Mouse (Mus musculus) heart, embryonic 15.5 days (tissue): ENCODE data around the gene Cbfa2t2. TPM values are rescaled to one million over a fixed set of nuclear protein-coding genes. Genes with fewer than 3 reads are reported as not detected.

ENCODE experiments used
- ATAC-seq: fragments of 200-750 bp; cut with Nextera tagmentation; replicated peaks from 2 replicates; pipeline ENCODE4 v1.8.0; 2017; ENCODE audit warnings: low read depth, moderate TSS enrichment; ENCODE audit not compliant: insufficient number of reproducible peaks, insufficient read depth, low FRiP score
- H3K27ac ChIP-seq: fragments of 300-500 bp; sonication (generic); 2 replicates; pipeline ENCODE4 v1.5.1; 2015; ENCODE audit warnings: mild to moderate bottlenecking, inconsistent platforms
- H3K27me3 ChIP-seq: fragments of 300-500 bp; sonication (generic); 2 replicates; pipeline ENCODE4 v1.6.1; 2015; ENCODE audit warnings: inconsistent platforms
- H3K36me3 ChIP-seq: fragments of 300-500 bp; sonication (generic); 2 replicates; pipeline ENCODE4 v1.6.1; 2015; ENCODE audit warnings: mild to moderate bottlenecking, inconsistent platforms
- H3K4me1 ChIP-seq: fragments of 300-500 bp; sonication (generic); replicated peaks from 2 replicates; pipeline ENCODE4 v1.6.1; 2015; ENCODE audit warnings: inconsistent platforms
- H3K4me2 ChIP-seq: fragments of 300-500 bp; sonication (generic); 2 replicates; pipeline ENCODE4 v1.6.1; 2015; ENCODE audit warnings: inconsistent platforms, mild to moderate bottlenecking, moderate library complexity
- H3K4me3 ChIP-seq: fragments of 300-500 bp; sonication (generic); 2 replicates; pipeline ENCODE4 v1.5.1; 2015; ENCODE audit warnings: mild to moderate bottlenecking, inconsistent platforms
- H3K9ac ChIP-seq: fragments of 300-500 bp; sonication (generic); 2 replicates; pipeline ENCODE4 v1.6.1; 2015; ENCODE audit warnings: mild to moderate bottlenecking, inconsistent platforms
- H3K9me3 ChIP-seq: fragments of 300-500 bp; sonication (generic); replicated peaks from 2 replicates; pipeline ENCODE4 v1.6.1; 2016; ENCODE audit warnings: inconsistent platforms
- WGBS: fragments of 180-500 bp; shearing (Covaris S2); methylation state at CpG from one replicate; pipeline ENCODE4 v1.1.7; 2015; ENCODE audit warnings: mixed read lengths; 5-methylcytosine and 5-hydroxymethylcytosine counted together
- polyA plus RNA-seq: library from polyadenylated mRNA; unstranded; fragments of >200 nt; fragmentation: Nextera tagmentation; extraction: Ambion mirVana; gene quantifications from 2 replicates; pipeline ENCODE4 v1.2.1, GENCODE M21; 2015

Gene Cbfa2t2
- polyA plus RNA-seq, 1 experiment from 2014 or later: 25.9 TPM

DNA sequence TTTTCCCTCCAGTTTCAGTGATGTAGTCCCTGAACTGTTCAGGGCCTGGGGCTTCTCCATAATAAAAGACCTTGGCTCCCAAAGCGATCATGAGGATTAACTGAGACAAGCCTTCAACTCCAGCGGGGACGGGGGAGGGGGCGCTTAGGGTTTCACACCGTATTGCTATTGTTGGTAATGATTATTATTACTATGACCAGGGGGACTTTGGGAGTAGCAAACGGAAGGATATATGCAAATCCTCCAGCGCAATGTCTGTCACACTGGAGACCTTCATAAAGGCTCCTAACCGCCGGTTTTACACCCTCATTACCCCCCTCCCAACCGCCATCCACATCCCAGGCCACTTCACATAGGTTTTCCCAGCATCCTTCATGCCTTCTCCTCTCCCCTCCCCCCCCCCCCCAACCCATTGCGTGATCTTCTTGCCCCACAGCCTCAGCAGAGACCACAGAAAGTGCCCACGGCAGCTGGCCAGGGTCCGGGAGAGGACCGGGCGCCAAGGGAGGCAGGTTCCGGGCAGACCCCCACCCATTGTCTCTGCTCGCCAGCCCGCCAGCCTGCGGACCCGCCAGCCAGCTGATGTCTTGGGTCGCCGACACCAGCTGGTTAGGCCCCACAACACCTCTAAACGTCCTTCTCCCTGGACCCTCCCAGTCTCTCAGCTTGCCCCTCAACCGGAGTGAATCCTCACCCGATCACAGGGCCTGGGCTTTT, 9.9 kb upstream of the Cbfa2t2 start:
- H3K9ac ChIP-seq: peak overlapping the region; percentile 69
- 0 out of 2 replicates have a peak, but pooled peaks have one; percentile 41 for ATAC-seq
- peak overlapping the region; percentile 69 for H3K27ac ChIP-seq
- peak overlapping the region; percentile 53 for H3K4me3 ChIP-seq
- no peaks in the 10 kb centered on the region for H3K9me3 ChIP-seq
- H3K36me3 ChIP-seq: no peaks in the 10 kb centered on the region
- H3K4me2 ChIP-seq: peak overlapping the region; percentile 85
- WGBS: 6% methylated on average over 24 of the region's 25 CpGs
- peaks cover 11% of the 10 kb centered on the region for H3K4me1 ChIP-seq
- H3K27me3 ChIP-seq: no peaks in the 10 kb centered on the region

DNA sequence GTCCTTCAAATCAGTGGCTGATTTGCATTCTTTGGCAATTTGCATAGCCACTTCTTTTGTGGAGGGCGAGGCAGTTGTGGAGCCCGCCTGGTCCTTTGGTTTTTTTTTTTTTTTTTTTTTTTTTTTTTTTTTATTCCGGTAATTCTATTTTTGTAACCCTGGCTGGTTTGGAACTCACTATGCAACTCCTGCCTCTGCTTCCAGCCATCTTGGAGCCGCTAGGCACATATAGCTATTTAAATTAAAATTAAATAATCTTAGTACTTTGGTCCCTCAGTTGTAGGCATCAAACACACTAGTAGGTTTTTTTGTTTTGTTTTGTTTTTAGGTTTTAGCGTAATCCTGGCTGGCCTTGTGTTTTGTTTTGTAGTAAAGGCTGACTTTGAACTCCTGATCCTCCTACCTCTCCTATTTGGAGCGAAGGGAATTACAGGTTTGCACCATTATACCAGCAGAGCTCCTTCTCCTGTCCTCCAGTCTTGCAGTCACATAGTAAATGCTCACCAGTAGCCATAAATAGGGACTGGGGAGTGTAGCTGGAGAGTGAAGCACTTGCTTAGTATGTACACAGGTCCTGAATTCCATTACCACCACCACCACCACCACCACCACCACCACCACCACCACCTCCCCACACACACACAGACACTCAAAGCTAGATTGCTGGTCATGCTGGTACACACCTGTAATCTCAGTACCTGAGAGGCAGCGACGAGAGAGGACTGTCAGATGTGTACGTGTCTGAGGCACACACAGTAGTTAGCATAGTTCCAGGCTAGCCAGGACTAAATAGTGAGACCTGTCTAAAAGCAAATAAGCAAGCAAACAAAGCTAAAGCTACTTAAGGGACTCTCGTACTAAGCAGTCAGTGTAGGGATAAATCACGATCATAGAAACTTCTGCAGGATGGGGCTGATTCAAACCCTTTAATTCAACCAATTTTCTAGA, 9.1 kb upstream of the Cbfa2t2 start:
- peak overlapping the region; percentile 69 for H3K9ac ChIP-seq
- WGBS: 51% methylated on average over 11 of the region's 11 CpGs
- no peaks in the 10 kb centered on the region for H3K27me3 ChIP-seq
- H3K4me1 ChIP-seq: peaks cover 11% of the 10 kb centered on the region
- no peaks in the 10 kb centered on the region for H3K9me3 ChIP-seq
- H3K27ac ChIP-seq: peak overlapping the region; percentile 69
- peak overlapping the region; percentile 53 for H3K4me3 ChIP-seq
- ATAC-seq: no peak; the same call in 1 of the 2 replicates
- peak overlapping the region; percentile 85 for H3K4me2 ChIP-seq
- H3K36me3 ChIP-seq: no peaks in the 10 kb centered on the region

DNA sequence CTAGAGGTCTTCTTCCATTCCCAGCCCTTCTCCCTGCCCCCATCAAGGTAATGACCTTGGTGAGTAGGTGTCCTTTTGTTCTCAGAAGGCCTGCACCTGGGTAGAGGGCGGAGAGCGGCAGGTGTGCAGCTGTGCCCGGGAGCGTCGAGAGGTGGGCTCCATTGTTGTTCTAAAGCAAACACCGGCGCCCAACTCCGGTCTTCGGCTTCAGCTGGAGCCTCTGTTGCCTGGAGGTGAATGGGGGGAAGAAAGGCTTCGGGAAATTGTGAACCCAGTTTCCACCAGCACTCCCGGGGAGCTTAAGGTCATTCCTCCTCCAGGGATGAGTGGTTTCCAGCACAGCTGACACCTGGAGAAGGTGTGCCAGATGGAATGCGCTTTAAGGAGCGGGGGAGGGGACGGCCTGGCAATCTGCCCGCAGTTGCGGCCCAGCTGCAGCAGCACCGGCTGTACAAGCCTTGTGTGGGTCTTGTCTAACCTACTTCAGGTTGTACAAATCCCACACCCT, 8.4 kb upstream of the Cbfa2t2 start:
- Histone ChIP-seq H3K27ac (no peak overlapping the region), H3K4me1 (peaks cover 11% of the 10 kb centered on the region), H3K27me3 (no peaks in the 10 kb centered on the region), H3K4me3 (no peak overlapping the region), H3K36me3 (no peaks in the 10 kb centered on the region), H3K4me2 (peak overlapping the region; percentile 22), H3K9me3 (no peaks in the 10 kb centered on the region), H3K9ac (no peak overlapping the region)
- peak; percentile 11; the same call in 1 of the 2 replicates for ATAC-seq
- 27% methylated on average over 17 of the region's 17 CpGs for WGBS

DNA sequence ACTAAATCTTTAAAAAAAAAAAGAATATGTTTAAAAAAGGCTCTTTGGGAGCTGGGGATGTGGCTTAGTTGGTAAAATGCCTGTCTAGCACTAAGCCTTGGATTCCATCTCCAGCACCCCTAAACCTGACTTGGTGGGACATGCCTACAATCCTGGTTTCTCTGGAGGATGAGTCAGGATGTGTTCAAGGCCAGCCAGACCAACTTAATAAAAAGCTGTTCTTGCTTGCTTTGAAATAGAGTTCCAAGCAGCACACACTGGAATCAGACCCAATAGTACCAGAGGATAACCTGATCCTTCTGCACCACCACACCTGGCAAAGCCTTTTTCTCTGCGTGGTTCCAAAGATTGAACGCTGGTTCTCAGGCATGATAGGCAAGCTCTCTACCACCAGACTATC, 5.7 kb upstream of the Cbfa2t2 start:
- 92% methylated on average over 2 of the region's 2 CpGs for WGBS
- ATAC-seq: no peak
- Histone ChIP-seq H3K36me3 (no peaks in the 10 kb centered on the region), H3K27me3 (no peaks in the 10 kb centered on the region), H3K9ac (no peak overlapping the region), H3K4me1 (peaks cover 11% of the 10 kb centered on the region), H3K9me3 (no peaks in the 10 kb centered on the region), H3K4me2 (no peak overlapping the region), H3K4me3 (no peak overlapping the region), H3K27ac (no peak overlapping the region)

DNA sequence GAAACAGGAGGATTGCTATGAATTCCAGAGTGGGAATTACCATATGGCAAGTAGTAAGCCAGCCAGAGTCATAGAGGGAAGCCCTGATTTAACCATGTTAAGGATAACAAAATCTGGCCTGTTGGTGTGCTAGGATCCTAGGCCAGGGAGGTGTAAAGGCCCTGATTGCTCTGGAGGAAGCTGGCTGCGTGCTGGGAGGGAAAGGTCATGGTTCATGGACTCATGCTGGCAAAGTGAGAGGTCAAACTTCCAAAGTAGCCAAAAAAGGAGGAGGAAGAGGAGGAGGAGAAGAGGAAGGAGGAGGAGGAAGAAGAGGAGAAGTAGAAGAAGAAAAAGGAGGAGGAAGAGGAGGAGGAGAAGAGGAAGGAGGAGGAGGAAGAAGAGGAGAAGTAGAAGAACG, 3.6 kb upstream of the Cbfa2t2 start:
- Histone ChIP-seq H3K27me3 (no peaks in the 10 kb centered on the region), H3K9ac (no peak overlapping the region), H3K36me3 (no peaks in the 10 kb centered on the region), H3K4me2 (no peak overlapping the region), H3K9me3 (no peaks in the 10 kb centered on the region), H3K4me3 (no peak overlapping the region), H3K27ac (no peak overlapping the region), H3K4me1 (peaks cover 9% of the 10 kb centered on the region)
- 62% methylated on average over 2 of the region's 2 CpGs for WGBS
- no peak for ATAC-seq

DNA sequence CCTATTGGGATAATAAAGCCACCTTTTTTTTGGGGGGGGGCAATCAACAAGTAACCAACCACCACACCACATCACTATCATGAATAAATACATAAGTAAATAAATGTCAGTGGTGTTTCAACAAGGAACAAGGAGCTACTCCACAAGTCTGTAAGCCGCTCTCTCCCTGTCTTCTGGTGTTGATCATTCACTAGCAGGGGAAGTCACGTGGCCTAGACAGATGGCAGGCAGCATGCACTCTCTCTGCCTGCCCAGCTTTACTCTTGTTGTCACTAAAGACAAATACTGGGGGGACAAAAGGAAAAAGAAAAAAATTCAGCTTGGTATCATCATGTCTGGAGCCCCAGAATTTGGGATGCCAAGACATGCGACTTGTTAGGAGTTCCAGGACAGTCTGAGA, 2.9 kb upstream of the Cbfa2t2 start:
- Histone ChIP-seq H3K9ac (no peak overlapping the region), H3K9me3 (no peaks in the 10 kb centered on the region), H3K4me2 (no peak overlapping the region), H3K27ac (no peak overlapping the region), H3K27me3 (no peaks in the 10 kb centered on the region), H3K36me3 (no peaks in the 10 kb centered on the region), H3K4me3 (no peak overlapping the region), H3K4me1 (peaks cover 9% of the 10 kb centered on the region)
- 72% methylated on average over 3 of the region's 3 CpGs for WGBS
- ATAC-seq: no peak

DNA sequence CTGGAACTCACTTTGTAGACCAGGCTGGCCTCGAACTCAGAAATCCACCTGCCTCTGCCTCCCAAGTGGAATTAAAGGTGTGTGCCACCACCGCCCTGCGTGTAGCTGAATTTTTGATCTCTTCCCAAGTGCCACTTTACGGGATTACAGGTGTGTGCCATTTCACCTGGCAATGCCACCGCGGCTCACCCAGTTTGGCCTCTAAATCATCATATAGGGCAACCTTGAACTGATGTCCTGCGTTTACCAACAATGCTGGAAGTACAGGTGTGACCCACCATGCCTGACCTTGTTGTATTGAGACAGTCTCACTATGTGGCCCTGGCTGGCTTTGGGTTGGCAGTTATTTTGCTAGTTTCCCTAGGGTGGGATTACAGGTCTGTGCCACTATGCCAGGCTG, 1.6 kb upstream of the Cbfa2t2 start:
- no peak overlapping the region for H3K27ac ChIP-seq
- no peak overlapping the region for H3K4me2 ChIP-seq
- no peak overlapping the region for H3K4me3 ChIP-seq
- no peaks in the 10 kb centered on the region for H3K9me3 ChIP-seq
- 92% methylated on average over 7 of the region's 7 CpGs for WGBS
- H3K4me1 ChIP-seq: peaks cover 22% of the 10 kb centered on the region
- ATAC-seq: no peak
- no peaks in the 10 kb centered on the region for H3K27me3 ChIP-seq
- H3K36me3 ChIP-seq: no peaks in the 10 kb centered on the region
- H3K9ac ChIP-seq: no peak overlapping the region

DNA sequence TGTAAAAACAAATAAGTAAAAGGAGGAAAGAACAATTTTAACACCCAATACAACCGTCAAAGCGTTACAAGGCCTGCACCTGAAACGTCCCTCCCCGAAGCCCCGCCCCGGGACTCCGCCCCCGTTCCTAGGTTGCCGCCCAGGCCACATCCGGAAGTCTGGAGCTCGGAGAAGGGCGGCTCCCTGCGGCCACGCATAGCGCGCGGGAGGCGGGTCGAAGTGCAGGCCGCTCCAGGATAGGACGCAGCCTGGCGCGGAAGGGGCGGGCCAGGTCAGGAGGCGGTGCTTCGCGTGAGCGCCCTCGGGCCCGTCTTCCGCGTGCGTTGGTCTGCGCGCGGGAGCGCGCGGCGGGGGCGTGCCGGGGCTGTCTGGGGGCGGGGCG, 214 bp upstream of the Cbfa2t2 start:
- peak; percentile 99 for ATAC-seq
- no peaks in the 10 kb centered on the region for H3K9me3 ChIP-seq
- H3K36me3 ChIP-seq: no peaks in the 10 kb centered on the region
- H3K27me3 ChIP-seq: no peaks in the 10 kb centered on the region
- WGBS: under 1% methylated on average over 42 of the region's 44 CpGs
- peak overlapping the region; percentile 59 for H3K4me2 ChIP-seq
- H3K4me3 ChIP-seq: peak overlapping the region; percentile 98
- H3K4me1 ChIP-seq: peaks cover 28% of the 10 kb centered on the region
- H3K27ac ChIP-seq: peak overlapping the region; percentile 97
- peak overlapping the region; percentile 99; the same call in 1 of the 2 replicates for H3K9ac ChIP-seq

DNA sequence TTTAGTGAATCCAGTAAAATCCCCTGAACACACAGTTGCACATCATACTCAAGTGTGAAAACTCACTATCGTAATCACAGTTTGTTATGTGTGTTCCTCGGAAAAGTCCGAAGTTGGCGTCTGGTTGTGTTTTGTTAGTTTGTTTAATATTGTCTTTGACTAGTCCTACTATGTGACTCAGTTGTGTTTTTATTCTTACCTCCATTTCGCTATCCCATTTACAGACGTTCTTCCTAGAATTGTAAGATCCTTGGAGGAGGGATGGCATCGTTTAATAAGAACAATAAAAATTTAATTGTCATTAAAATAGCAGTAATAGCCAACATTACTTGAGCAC, 878 bp downstream of the Cbfa2t2 start:
- Histone ChIP-seq H3K27me3 (no peaks in the 10 kb centered on the region), H3K27ac (peak overlapping the region; percentile 97), H3K4me3 (peak overlapping the region; percentile 98), H3K9me3 (no peaks in the 10 kb centered on the region), H3K36me3 (no peaks in the 10 kb centered on the region), H3K4me1 (peaks cover 28% of the 10 kb centered on the region), H3K9ac (peak overlapping the region; percentile 99), H3K4me2 (peak overlapping the region; percentile 65)
- ATAC-seq: no peak
- WGBS: 12% methylated on average over 7 of the region's 7 CpGs

DNA sequence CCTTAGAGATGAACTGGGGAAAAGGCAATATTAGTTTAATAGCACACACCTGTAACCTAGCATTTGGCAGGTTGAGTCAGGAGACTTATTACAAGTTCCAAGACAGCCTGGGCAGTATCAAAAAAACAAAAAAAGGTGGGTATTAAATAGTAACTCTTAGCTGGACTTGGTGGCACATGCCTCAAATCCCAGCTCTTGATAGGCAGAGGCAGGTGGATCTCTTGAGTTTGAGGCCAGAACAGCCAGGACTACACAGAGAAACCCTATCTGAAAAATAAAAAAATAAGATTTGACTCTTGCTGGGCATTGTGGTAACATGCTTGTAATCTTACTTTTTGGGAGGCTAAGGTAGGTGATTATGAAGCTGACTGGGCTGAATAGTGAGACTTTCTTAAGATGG, 4.2 kb downstream of the Cbfa2t2 start:
- Histone ChIP-seq H3K9ac (no peak overlapping the region), H3K4me2 (no peak overlapping the region), H3K4me3 (no peak overlapping the region), H3K9me3 (no peaks in the 10 kb centered on the region), H3K27ac (peak overlapping the region; percentile 77), H3K4me1 (peaks cover 28% of the 10 kb centered on the region), H3K27me3 (no peaks in the 10 kb centered on the region), H3K36me3 (no peaks in the 10 kb centered on the region)
- ATAC-seq: no peak

DNA sequence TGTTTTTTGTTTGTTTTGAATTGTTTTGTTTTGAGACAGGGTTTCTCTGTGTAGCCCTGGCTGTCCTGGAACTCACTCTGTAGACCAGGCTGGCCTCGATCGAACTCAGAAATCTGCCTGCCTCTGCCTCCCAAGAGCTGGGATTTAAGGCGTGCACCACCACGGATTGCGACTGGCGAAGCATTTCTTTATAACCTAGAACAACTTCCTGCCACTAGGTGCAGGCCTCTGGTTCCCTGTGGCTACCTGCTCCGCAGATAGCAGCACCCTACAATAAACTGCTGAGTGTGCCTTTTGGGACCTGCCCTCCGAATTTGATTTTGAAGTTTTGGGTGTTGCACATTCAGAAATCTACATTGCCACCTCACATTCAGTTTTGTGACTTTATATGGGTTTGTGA, 11.5 kb downstream of the Cbfa2t2 start:
- H3K9me3 ChIP-seq: no peaks in the 10 kb centered on the region
- H3K27ac ChIP-seq: no peak overlapping the region
- H3K27me3 ChIP-seq: no peaks in the 10 kb centered on the region
- ATAC-seq: no peak
- H3K36me3 ChIP-seq: peaks cover 5% of the 10 kb centered on the region; the same call in 1 of the 2 replicates
- no peak overlapping the region for H3K9ac ChIP-seq
- H3K4me1 ChIP-seq: no peaks in the 10 kb centered on the region
- H3K4me3 ChIP-seq: no peak overlapping the region
- no peak overlapping the region for H3K4me2 ChIP-seq
- WGBS: 93% methylated on average over 8 of the region's 8 CpGs
